Mouse (Mus musculus): ENCODE data around the gene Plekha1. TPM values are rescaled to one million over a fixed set of nuclear protein-coding genes. Genes with fewer than 3 reads are reported as not detected.

The Plekha1 gene
- total RNA-seq, 2 experiments from 2014 or later = 23.8 to 29.4 TPM

DNA sequence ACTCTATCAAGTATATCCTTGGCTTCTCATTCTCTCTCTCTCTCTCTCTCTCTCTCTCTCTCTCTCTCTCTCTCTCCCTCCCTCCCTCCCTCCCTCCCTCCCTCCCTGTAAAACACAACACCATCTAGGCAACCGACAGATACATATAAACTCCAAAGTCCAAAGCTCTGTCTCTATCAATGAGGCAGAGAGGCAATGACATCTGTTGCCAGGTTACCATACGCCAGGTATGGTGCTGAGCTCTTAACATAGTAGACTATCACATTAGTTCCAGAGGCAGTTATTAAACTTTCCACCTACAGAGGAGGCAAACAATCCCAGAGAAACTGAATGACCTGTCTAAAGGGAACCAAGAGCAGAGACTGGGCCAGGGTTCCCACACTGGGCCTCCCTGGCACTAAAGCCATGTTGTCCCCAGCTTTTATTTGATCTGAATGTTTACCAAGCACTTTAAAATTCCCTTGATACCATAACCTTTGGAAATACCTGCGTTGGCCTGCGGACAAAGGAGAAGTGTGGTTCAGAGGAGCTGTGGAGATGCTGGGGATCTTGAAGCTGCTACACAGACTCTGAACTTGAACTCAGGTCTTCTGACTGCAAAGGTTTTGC lies 10.8 kb upstream of the Plekha1 start:
- no peak for DNase-seq
- intact Hi-C loops (cut with DNase I; ENCODE audit: low total_unique reads) = no loop called here

GRCm38 (mm10) chr7:130855681-130856080 lies 9.9 kb upstream of the Plekha1 start:
- no peak for DNase-seq
- intact Hi-C loops (cut with DNase I; ENCODE audit: low total_unique reads) = no loop called here

DNA sequence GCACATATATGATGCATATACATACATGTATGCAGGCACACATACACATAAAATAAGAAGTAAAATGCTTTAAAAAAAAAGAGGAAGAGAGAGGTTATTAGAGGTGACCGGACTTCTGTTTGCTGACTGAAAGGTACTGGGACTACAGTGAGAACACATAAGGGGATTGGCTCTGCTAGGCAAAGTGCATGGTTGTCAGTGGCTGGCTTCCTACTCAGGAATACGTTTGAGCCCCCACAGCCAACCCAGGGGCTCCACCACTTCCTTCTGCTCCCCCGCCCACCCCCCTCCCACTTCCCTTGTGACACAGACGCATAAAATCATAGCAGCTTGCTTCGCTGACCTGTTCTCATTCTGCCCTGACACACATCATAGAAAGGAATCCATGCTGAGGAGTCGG lies 7.6 kb upstream of the Plekha1 start:
- intact Hi-C loops (cut with DNase I; ENCODE audit: low total_unique reads) = no loop called here
- DNase-seq = no peak

- intact Hi-C loops (cut with DNase I; ENCODE audit: low total_unique reads) = no loop called here
- DNase-seq = no peak
These were observed 5.6 kb upstream of the Plekha1 start for GRCm38 (mm10) chr7:130859926-130860325.

- peak; percentile 18 for DNase-seq
These were observed 4.8 kb upstream of the Plekha1 start for GRCm38 (mm10) chr7:130860721-130861142.

GRCm38 (mm10) chr7:130862501-130862900 lies 3.1 kb upstream of the Plekha1 start:
- DNase-seq = no peak
- intact Hi-C loops (cut with DNase I; ENCODE audit: low total_unique reads) = no loop called here

More at GRCm38 (mm10) chr7:130860721-130861142, 4.8 kb upstream of the Plekha1 start:
- intact Hi-C loops (cut with DNase I; ENCODE audit: low total_unique reads) = no loop called here

DNA sequence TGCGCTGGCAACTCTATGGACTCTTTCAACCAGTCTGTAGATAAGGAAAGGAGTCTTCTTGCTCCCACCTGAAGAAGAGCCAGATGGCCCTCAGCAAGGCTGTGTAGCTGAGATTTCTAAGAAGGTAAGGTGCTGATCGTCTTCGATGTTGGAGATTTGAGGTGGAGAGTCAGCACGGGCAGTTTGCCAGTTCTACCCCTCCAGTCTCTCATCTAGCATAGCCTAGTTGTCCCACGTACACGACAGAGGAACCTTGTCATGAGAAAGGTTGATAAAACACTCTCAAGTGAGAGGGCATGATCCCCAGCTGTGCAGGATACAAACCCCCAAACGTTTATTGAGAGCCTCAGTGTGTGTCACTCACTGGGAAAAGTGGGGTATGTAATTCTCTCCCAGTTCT lies 845 bp upstream of the Plekha1 start:
- DNase-seq = no peak
- intact Hi-C loops (cut with DNase I; ENCODE audit: low total_unique reads) = no loop called here

- intact Hi-C loops (cut with DNase I; ENCODE audit: low total_unique reads) = no loop called here
- no peak for DNase-seq
These were observed 1.1 kb downstream of the Plekha1 start for GRCm38 (mm10) chr7:130866640-130867039.

DNA sequence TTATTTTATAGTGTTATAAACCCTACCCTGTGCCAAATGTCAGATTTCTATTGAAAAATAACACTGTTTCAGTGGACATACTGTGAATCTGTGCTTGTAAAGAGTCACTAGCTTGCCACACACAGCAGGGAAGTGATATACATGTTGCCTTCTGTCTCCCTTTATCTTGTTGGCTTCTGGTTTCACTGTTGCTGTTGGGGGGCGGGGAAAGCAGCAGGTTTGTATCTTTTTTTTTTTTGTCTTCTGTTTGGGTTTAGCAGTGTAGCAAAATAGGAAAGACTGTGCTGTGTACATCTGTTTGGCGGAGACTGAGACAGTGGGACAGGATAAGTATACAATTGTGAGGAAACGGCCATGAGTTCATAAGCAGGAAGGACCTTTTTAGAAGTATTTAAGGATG lies 1.7 kb downstream of the Plekha1 start:
- intact Hi-C loops (cut with DNase I; ENCODE audit: low total_unique reads) = no loop called here
- DNase-seq = no peak

- no peak for DNase-seq
- intact Hi-C loops (cut with DNase I; ENCODE audit: low total_unique reads) = no loop called here
These were observed 18.6 kb downstream of the Plekha1 start for GRCm38 (mm10) chr7:130884161-130884560.

DNA sequence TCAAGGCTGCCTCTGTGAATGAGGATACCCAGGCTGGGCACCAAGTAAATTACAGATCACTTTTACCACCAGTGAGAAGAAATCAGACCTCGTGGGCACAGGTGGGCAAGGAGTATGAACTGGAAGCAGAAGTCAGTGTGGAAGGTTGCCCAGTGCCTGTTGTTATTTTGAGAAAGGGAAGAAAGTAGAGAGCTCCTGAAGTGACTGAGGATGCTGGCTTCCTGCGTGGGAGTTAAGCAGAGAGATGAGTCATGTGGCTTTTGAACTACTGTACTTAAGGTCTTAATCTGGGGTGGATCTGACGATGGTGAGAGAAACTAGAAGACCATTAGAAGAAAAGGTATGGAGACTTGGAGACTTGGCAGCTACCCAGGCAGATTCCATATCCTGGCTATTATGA lies 20.7 kb downstream of the Plekha1 start:
- intact Hi-C loops (cut with DNase I; ENCODE audit: low total_unique reads) = no loop called here
- DNase-seq = no peak

- intact Hi-C loops (cut with DNase I; ENCODE audit: low total_unique reads) = no loop called here
- DNase-seq = no peak
These were observed 22.4 kb downstream of the Plekha1 start for GRCm38 (mm10) chr7:130887946-130888345.

DNA sequence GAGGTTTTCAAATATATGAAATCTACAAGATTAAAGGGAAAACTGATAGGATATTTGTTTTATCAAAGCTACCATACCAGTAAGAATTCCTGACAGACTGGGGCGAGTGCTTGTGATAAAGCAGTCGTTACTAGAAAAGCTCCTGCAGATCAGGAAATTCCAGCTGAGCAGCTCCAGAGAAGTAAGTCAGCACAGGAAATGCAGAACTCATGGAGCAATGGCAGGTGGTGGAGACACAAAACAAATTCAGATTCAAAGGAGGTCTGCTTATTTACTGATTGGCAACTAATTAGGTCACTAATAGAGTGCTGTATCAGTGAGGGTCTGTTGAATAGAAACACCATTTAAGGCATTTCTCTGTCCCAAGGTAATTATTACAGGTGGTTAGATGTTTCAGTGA lies 25.3 kb downstream of the Plekha1 start:
- intact Hi-C loops (cut with DNase I; ENCODE audit: low total_unique reads) = no loop called here
- DNase-seq = no peak

DNA sequence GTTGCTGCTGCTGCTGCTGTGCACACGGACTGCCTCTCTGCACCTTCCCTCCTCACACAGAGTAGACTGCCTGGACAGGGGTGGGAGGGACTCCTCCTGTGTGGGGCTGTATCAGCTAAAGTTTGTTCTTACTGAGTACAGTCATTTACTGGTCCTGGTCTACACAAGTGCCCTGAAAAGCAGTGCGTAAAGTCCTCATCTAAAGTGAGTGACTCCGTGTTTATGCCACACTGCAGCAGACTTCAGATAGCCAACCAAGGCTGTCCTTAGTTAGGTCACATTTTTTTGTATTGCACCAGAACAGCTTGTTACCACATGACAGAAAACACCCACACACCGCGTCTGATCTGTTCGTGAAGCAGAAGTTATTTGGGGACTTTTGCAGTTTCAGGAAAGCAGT lies 27.4 kb downstream of the Plekha1 start:
- intact Hi-C loops (cut with DNase I; ENCODE audit: low total_unique reads) = no loop called here
- DNase-seq = no peak

DNA sequence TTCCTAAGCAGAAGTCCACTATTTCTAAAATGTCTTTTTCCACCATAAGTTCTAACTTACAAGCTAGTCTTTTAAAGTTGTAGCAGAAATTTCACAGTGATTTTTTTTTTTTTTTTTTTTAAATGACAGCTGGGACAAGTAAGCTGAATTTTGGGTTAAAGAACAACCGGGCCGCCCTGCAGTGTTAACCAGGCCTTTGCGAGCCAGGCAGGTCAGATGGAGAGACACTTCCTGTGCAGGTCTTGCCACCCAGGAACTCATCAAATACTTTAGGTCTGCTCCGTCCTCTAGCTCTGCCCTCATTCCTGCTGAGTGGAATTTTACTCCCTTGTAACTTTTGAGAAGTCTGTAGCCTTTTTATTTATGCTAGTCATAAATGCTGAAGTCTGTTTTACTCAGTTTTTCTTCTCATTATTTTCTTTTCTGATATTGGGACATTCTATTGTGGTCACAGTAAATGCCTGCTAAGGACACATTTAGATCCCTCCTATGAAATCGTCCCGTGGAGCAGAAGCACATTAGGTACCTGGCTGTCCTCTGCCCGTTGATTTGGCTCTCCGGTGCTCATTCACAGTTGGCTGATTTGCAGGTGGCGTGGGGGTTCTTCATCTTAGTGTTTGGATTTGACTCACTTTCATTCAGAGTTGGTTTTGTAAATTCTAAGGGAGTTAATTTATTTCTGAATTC lies 29.5 kb downstream of the Plekha1 start:
- intact Hi-C loops (cut with DNase I; ENCODE audit: low total_unique reads) = no loop called here
- DNase-seq = no peak

DNA sequence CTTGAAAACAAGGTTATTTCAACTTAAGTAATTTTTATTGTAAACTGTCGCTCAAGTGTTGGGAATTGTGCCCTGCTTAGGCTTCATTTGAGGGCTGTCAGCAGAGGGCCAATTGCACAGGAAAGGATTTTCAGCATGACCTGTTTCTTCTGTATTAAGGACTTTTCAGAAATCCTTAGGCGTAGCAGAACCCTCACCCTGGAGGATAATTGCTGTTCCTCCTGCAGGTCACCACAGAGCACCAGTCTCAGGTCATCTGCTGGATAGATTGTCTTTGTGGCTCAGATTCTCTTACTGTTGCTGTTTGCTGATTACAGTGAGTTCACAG lies 30.0 kb downstream of the Plekha1 start:
- intact Hi-C loops (cut with DNase I; ENCODE audit: low total_unique reads) = no loop called here

GRCm38 (mm10) chr7:130896064-130896463 lies 30.5 kb downstream of the Plekha1 start:
- intact Hi-C loops (cut with DNase I; ENCODE audit: low total_unique reads) = no loop called here
- no peak for DNase-seq

More for the DNA sequence above, 30.0 kb downstream of the Plekha1 start:
- DNase-seq = no peak

- intact Hi-C loops (cut with DNase I; ENCODE audit: low total_unique reads) = no loop called here
- DNase-seq = no peak
These were observed 31.6 kb downstream of the Plekha1 start for GRCm38 (mm10) chr7:130897201-130897600.

DNA sequence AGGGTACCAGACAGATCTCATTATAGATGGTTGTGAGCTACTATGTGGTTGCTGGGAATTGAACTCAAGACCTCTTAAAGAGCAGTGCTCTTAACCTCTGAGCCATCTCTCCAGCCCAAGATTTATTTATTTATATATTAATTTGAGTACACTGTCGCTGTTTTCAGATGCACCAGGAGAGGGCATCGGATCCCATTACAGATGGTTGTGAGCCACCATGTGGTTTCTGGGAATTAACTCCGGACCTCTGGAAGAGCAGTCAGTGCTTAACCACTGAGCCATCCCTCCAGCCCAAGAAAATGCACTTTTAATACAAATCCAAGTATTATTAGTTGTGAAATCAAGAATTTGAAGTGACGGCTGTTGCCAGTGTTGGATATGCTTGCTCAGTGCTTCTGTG lies 32.8 kb downstream of the Plekha1 start:
- intact Hi-C loops (cut with DNase I; ENCODE audit: low total_unique reads) = no loop called here
- DNase-seq = no peak

- no peak for DNase-seq
- intact Hi-C loops (cut with DNase I; ENCODE audit: low total_unique reads) = no loop called here
These were observed 34.8 kb downstream of the Plekha1 start for GRCm38 (mm10) chr7:130900233-130900848.

- intact Hi-C loops (cut with DNase I; ENCODE audit: low total_unique reads) = no loop called here
- no peak for DNase-seq
These were observed 37.4 kb downstream of the Plekha1 start for GRCm38 (mm10) chr7:130902929-130903328.
